Mouse (Mus musculus): Measurements from ENCODE around the gene Acot12.

The Acot12 gene

GRCm38 (mm10) chr13:91826066-91826465 lies 84.8 kb downstream of the Acot12 start:
- no peak for DNase-seq (ENCODE audit: low read depth)

- DNase-seq (ENCODE audit: low read depth) = no peak
These were observed 86.6 kb downstream of the Acot12 start for GRCm38 (mm10) chr13:91827876-91828275.
